Mouse (Mus musculus) liver, adult (tissue): ENCODE results near the gene Ubr3.

ENCODE experiments used
- GATA4 ChIP-seq: IDR thresholded peaks from 2 replicates; pipeline ENCODE4 v1.6.1; 2014; ENCODE audit warnings: mild to moderate bottlenecking, low read length; ENCODE audit not compliant: insufficient replicate concordance

Ubr3 gene

DNA sequence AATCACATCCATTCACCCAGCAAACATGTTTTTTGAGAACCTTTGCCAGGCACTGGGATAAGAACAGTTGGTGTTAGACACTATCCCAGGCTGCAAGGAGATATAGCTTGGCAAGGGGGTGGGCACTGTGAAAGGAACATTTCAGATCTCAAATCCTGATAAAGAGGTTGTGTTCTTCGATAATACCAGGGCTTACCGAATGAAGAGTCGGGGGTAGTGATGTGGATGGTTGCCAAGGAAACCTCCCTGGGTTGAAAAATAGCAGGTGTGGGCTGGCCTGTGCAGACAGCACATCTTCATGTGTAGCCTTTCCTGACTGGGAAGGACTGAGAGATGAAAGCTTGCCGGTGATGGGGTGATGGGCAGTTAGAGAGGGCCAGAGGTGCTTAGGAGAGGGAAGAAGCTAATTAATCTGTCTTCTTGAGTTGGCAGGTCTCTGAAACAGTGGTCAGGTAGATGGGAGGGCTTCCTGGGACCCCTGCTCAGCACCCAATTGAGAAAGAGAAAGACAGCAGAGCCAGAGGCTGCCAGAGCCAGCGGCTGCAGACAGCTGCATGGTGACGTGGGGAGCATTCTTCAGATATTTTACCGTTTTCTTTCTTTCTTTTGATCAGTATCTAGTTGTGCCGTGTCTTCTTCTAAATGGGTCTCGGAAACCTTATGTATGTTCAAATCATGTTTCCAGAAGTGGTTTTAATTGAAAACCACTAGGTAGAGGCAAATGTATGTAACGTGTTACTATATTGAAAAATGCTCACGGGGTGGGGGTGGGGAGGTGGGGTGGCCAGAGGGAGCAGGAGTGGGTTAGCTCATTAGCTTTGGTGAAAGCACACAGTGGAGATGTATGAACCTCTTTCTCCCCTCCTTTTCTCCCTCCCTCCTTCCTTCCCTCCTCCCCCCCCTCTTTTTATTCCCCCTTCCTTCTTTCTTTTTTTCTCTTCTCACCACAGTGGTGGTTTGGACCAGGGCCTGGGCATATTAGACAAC, 163.6 kb downstream of the Ubr3 start:
- TF ChIP-seq GATA4: no peak

DNA sequence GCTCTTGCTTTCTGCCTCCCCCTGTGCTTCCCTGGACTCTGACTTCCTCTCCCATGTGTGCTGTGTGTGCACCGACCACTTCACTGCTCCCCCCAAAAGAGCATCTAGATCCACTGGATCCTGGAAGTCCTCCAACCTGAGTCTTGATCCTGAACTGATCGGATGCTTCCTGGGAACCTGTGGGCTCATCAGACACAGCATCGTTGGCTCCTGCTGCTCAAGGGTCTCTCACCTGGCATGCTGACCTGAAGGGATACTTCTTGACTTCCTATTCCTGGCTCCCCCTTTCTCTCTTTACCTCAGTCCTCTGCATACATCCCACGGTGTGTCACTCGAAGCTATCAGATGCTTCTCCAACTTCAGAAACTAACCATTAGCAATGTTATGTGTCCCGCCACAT, 168.1 kb downstream of the Ubr3 start:
- TF ChIP-seq GATA4: no peak

GRCm38 (mm10) chr2:70065729-70066300, 168.8 kb downstream of the Ubr3 start:
- no peak for TF ChIP-seq GATA4

- TF ChIP-seq GATA4: no peak
These were observed 169.4 kb downstream of the Ubr3 start for GRCm38 (mm10) chr2:70066338-70067022.

DNA sequence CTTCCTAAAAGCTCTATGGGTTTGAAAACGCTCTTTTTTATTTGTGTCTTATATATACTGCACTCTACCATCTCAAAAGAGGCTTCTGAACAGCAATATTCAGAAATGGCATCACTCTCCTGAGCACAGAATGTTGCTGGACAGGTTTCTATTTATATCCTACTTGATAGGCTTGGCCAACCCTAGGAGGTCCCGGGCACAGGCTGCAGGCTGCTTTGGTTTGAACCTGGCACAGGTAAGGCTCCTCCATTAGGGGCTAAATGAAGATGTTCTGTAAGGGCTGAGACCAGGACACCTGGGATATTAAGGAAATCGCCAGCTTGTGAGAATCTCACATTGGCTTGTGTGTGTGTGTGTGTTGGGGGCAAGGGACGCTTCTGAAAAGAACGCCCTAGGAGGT, 172.8 kb downstream of the Ubr3 start:
- no peak for TF ChIP-seq GATA4
